Mouse (Mus musculus): Measurements from ENCODE around the gene Rab6a.
A peak's percentile ranks its signal among the peaks of the same experiment; 100 is the strongest.

The Rab6a gene

GRCm38 (mm10) chr7:100622277-100622676 is 15.1 kb downstream of the Rab6a start:
- no peak for DNase-seq (ENCODE audit: low spot score in 2 of 2)

- DNase-seq (ENCODE audit: low spot score in 2 of 2) = no peak
Observed at GRCm38 (mm10) chr7:100624538-100624937, 17.3 kb downstream of the Rab6a start.

- DNase-seq (ENCODE audit: low spot score in 2 of 2) = no peak
Observed at GRCm38 (mm10) chr7:100637657-100638056, 30.4 kb downstream of the Rab6a start.

- no peak for DNase-seq (ENCODE audit: low spot score in 2 of 2)
Observed at GRCm38 (mm10) chr7:100642413-100642812, 35.2 kb downstream of the Rab6a start.

GRCm38 (mm10) chr7:100645147-100645546 is 37.9 kb downstream of the Rab6a start:
- DNase-seq (ENCODE audit: low spot score in 2 of 2) = peak in 1 of 2 experiments; percentile 86

- DNase-seq (ENCODE audit: low spot score in 2 of 2) = no peak
Observed at GRCm38 (mm10) chr7:100649095-100649494, 41.9 kb downstream of the Rab6a start.

- DNase-seq (ENCODE audit: low spot score in 2 of 2) = no peak
Observed at GRCm38 (mm10) chr7:100649826-100650225, 42.6 kb downstream of the Rab6a start.

- no peak for DNase-seq (ENCODE audit: low spot score in 2 of 2)
Observed at GRCm38 (mm10) chr7:100650421-100650820, 43.2 kb downstream of the Rab6a start.

- DNase-seq (ENCODE audit: low spot score in 2 of 2) = no peak
Observed at GRCm38 (mm10) chr7:100651011-100651410, 43.8 kb downstream of the Rab6a start.

- DNase-seq (ENCODE audit: low spot score in 2 of 2) = peak; percentile 60 to 67
Observed at GRCm38 (mm10) chr7:100653480-100654266, 46.5 kb downstream of the Rab6a start.

GRCm38 (mm10) chr7:100654441-100654840 is 47.2 kb downstream of the Rab6a start:
- no peak for DNase-seq (ENCODE audit: low spot score in 2 of 2)

- no peak for DNase-seq (ENCODE audit: low spot score in 2 of 2)
Observed at GRCm38 (mm10) chr7:100656739-100657138, 49.5 kb downstream of the Rab6a start.

GRCm38 (mm10) chr7:100658093-100658578 is 50.9 kb downstream of the Rab6a start:
- DNase-seq (ENCODE audit: low spot score in 2 of 2) = no peak

GRCm38 (mm10) chr7:100661264-100661663 is 54.1 kb downstream of the Rab6a start:
- DNase-seq (ENCODE audit: low spot score in 2 of 2) = no peak

GRCm38 (mm10) chr7:100662231-100662630 is 55.0 kb downstream of the Rab6a start, which contains the start of gene Plekhb1:
TSS of gene Plekhb1 (minus strand) at chr7:100662414.
- no peak for DNase-seq (ENCODE audit: low spot score in 2 of 2)

- peak in 1 of 2 experiments; percentile 94 for DNase-seq (ENCODE audit: low spot score in 2 of 2)
Observed at GRCm38 (mm10) chr7:100663190-100663589, 56.0 kb downstream of the Rab6a start.

GRCm38 (mm10) chr7:100663729-100664304 is 56.6 kb downstream of the Rab6a start:
- no peak for DNase-seq (ENCODE audit: low spot score in 2 of 2)

GRCm38 (mm10) chr7:100670646-100671045 is 63.4 kb downstream of the Rab6a start:
- DNase-seq (ENCODE audit: low spot score in 2 of 2) = peak; percentile 67 to 74

GRCm38 (mm10) chr7:100673452-100673851 is 66.2 kb downstream of the Rab6a start:
- DNase-seq (ENCODE audit: low spot score in 2 of 2) = no peak

GRCm38 (mm10) chr7:100674941-100675340 is 67.7 kb downstream of the Rab6a start:
- DNase-seq (ENCODE audit: low spot score in 2 of 2) = no peak

- DNase-seq (ENCODE audit: low spot score in 2 of 2) = no peak
Observed at GRCm38 (mm10) chr7:100678052-100678451, 70.8 kb downstream of the Rab6a start.

GRCm38 (mm10) chr7:100678948-100679880 is 72.0 kb downstream of the Rab6a start:
- DNase-seq (ENCODE audit: low spot score in 2 of 2) = no peak

Data from left cerebral cortex, adult 9 months (tissue).